Mouse (Mus musculus) embryonic stem cell, embryonic (primary cell): ENCODE measurements around the gene Scaper.

Experiments used
- CTCF ChIA-PET, 4 experiments: fragments of 300-600 bp in 2 of 4; fragments of 350-600 bp in 2 of 4; sonication (Branson Sonifier 250); formaldehyde crosslinking; loops; one replicate each; lab custom pipeline; 2022; ENCODE audit warnings: inconsistent platforms in 2 of 4; lab: Charles Lee
- POLR2A ChIA-PET, 4 experiments: fragments of 300-600 bp in 2 of 4; fragments of 350-600 bp in 2 of 4; sonication (Branson Sonifier 250); formaldehyde crosslinking; loops; one replicate each; lab custom pipeline; 2022; ENCODE audit warnings: antibody characterized with exemption in 4 of 4, inconsistent platforms in 1 of 4; lab: Charles Lee

Gene Scaper

DNA sequence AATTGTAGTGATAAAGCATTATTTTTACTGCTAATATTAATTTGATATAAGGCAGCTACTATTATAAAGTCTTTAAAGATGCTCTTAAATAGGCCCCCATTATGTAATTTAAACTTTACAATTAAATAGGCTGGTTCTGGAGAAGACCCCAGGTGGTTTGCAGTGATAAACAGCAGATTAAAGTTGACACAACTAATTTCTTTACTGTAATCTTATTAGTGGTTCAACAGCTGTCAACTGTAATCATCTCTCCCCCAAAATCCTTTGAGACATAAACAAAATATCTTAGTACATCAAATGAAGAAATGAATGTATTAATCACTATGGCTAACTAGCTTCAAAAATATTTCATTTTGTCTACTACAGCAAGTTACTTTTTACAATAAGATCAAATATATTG is 260.8 kb downstream of the Scaper start:
- ChIA-PET CTCF (no interaction called here), POLR2A (no interaction called here)

DNA sequence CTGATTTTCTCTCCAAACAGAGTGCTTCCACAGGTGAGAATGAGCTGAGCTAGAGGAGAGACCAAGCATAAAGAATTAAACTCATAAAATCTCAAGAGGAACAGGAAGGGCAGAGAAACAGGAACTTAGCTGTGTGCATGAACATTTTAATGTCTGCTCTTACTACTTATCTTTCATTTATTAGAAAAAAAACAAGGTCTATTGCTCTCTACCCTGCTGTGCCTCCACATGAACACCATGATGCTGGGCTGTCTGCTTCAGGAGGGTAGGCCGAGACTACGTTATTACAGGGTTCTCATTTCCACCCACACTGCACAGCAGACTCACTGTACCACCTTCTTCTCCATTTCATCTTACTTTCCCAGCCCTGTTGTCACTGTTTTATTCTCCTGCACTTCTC is 291.5 kb downstream of the Scaper start:
- ChIA-PET CTCF (no interaction called here), POLR2A (no interaction called here)

DNA sequence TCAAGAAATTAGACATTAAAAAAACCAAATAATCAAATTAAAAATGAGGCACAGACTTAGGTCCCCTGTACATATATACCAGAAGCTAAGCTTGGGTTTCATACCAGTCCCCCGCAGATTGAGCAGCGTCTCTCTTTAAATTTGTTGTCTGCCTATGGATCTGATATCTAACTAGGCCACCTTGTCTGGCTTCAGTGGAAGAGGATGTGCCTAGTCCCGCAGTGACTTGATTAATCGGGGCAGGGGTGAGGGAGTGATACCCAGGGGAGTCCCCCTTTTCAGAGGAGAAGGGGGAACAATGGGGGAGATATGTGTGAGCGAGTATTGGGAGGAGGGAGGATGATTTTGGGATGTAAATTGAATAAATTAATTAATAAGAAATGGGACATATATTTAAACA is 310.9 kb downstream of the Scaper start:
- ChIA-PET CTCF (no interaction called here), POLR2A (interaction anchor here in 1 of 4 experiments (0.6 kb wide), 1 partner anchor 197 kb away, joined by 3 read pairs; no protein-coding TSS in a partner anchor)

DNA sequence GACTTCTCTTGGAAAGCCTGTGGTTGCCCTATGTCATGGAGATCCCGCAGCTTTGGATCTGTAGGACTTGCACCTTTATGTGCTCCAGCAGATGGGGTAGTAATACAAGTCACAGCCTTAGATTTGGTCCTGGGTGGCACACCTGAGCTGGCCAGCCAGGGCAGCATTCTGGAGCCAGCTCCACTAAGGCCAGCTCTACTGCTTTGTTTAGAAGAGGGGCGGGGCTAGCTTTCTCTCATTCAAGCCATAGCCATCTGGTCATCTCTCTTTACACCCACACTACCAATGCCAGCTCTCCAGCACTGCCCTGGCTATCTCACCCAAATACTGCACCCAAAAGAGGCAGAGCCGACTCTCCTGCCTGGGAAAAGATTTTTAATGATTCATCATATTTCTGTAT is 323.2 kb downstream of the Scaper start:
- POLR2A ChIA-PET = no interaction called here

DNA sequence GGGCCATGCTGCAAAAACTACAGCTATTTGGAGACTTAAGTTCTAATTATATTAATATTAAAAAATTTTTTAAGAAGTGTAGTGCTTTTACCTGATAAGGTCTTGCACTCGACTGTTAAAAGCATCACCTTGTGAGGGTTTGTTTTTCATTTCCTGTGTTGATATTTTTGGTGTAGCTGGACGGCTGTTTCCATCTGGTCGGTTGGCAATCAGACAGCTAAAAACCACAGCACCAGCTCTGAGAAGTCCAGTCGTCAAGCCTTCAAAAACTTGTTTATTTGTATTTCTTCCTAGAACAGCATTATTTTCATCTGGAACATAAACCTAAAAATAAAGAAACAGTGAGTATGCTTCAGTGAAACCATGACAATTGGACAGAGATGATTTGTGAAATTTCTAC is 328.2 kb downstream of the Scaper start:
- ChIA-PET CTCF (no interaction called here), POLR2A (interaction anchor here in 1 of 4 experiments (0.7 kb wide), 1 partner anchor 8 kb away, joined by 3 read pairs; no protein-coding TSS in a partner anchor)

More for the DNA sequence above, 323.2 kb downstream of the Scaper start:
- CTCF ChIA-PET = no interaction called here

DNA sequence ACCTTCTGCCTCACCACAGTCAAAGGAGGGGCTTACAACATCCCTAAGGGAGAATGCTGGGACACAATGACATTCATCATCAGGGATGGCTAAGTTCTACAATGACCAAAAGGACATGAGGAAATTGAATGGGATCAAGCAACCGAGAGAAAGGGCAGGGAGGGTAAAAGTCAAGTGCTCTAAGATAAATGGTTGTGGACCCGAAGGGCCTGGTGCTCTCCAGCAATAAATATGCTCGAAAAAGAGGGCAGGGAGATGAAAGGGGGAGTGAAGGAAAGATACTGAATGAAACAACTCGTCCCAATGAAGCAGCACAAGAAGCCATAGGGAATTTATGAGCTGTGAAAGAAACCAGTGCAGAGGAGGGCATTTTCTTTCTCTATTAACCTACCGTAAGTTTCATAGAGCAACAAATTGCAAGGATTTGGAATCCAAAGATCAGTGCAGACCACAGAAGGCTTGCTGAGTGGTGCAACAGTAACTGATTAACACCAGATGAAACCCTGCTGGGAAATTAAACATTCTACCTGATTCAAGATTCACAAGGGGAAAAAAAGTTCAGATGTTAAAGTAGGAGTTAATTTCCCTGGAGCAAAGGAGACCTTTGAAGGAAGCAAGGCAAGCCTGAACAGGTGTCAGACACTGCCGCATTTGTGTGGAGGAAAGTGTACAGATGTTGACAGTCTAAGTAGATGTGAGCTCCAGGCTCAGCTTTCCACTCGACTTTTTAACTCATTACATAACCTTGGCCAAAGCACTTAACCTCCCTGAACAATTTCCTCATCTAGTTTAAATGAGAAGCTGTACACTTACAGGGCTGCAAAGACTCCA is 329.0 kb downstream of the Scaper start:
- CTCF ChIA-PET = interaction anchor here in 1 of 4 experiments (0.6 kb wide), 1 partner anchor 777 kb away, joined by 3 read pairs; no protein-coding TSS in a partner anchor
- POLR2A ChIA-PET = interaction anchor here in 1 of 4 experiments (0.7 kb wide), 1 partner anchor 9 kb away, joined by 3 read pairs; no protein-coding TSS in a partner anchor

DNA sequence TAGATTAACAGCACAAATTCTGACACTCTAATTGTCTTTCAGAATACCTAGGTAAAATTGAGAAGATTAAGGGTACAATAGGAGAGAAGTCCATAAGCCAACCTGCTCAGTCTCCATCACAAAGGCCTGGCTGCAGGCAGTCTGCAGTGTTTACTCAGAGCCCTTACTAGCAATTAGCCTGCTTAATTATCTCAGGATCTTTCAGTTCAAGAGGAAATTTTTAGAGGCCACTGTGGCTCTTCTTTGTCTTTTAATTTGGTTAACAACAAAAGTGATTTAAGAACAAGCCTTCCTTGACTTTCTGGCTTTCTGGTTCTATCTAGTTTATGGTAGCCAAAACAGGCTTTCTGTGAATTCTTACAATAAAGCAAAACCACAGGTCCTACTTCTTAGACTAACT is 339.3 kb downstream of the Scaper start:
- ChIA-PET CTCF (interaction anchor here in 1 of 4 experiments (0.6 kb wide), 1 partner anchor 1281 kb away, joined by 5 read pairs; no protein-coding TSS in a partner anchor), POLR2A (no interaction called here)

DNA sequence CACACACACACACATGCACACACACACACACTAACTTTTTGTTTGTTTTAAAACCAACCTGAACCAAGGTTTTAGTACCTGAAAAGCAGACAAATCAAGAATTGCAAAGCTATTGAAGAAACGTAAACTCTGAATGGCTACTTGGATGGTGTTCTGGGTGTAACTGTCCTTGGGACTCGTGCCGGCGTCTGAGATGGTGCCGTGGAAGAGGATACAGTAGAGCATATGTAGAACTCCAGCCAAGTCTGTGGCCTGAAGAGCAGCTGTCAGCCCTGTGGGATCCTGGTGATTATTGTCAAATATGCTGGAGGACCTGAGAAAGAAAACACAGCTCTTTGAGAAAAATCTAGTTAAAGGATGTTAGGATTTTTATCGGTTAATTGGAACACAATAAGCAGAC is 351.8 kb downstream of the Scaper start:
- ChIA-PET CTCF (interaction anchor here in 2 of 4 experiments (0.7 kb wide), 2 partner anchors 123 to 533 kb away, joined by 3 to 4 read pairs; no protein-coding TSS in a partner anchor), POLR2A (no interaction called here)

DNA sequence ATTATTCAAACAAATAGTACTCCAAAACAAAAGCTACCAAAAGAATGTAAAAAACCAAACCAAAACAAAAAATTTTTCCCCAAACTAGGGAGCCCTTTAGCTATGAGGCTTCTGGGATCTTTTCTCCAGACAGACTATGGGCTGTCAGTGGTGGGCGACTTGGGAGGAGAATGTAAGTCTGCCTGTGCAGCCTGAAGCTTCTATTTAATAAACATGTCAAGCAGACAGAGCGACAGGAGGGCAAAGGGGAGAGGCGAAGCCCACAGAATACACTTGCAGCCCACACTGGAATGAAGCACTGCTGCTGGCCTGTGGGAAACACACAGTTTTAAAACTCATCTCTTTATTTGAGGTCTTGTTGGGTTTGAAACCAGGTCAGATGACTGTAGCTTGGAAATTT is 356.5 kb downstream of the Scaper start:
- ChIA-PET POLR2A (interaction anchor here in 1 of 4 experiments (1.6 kb wide), 1 partner anchor 11 kb away, joined by 4 read pairs; no protein-coding TSS in a partner anchor), CTCF (no interaction called here)

DNA sequence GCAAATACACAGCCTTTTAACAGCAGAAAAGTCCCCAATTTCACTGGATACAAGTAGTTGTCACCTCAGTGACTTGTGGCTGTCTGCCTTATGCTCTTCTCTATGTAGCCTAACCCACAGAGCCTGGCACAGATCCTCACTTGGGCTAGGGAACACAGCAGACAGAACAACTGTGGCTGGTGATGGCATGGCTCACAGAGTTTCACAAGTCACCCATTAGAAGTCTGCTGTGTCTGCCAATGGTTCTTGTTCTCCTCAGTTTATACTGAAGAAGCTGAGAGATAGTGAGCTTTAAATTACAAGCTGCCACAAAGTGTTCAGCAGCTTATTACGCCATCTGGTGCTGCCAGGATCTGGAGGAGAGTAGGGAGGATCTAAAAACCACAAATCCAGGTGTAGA is 361.3 kb downstream of the Scaper start:
- ChIA-PET POLR2A (interaction anchor here in 1 of 4 experiments (1.0 kb wide), 1 partner anchor 47 kb away, joined by 3 read pairs; no protein-coding TSS in a partner anchor), CTCF (no interaction called here)

DNA sequence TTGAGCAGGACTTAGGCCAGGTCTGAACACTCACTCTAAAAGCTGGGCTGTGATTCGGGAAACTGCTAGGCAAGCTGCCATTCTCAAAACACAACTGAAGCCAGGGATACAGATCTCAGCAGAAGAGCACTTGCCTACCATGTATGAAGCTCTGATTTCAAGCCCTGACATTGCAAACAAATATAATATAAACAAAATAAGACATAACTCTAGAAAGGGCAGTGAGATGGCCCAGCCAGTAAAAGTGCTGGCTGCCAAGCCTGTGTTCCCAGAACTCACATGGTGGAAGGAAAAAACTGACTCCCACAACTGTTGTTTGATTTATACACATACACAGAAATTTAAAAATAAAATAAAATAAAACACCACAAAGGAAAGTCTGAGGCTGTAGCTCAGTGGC is 366.8 kb downstream of the Scaper start:
- POLR2A ChIA-PET = interaction anchor here in 1 of 4 experiments (1.6 kb wide), 1 partner anchor 10 kb away, joined by 4 read pairs; no protein-coding TSS in a partner anchor
- CTCF ChIA-PET = no interaction called here

DNA sequence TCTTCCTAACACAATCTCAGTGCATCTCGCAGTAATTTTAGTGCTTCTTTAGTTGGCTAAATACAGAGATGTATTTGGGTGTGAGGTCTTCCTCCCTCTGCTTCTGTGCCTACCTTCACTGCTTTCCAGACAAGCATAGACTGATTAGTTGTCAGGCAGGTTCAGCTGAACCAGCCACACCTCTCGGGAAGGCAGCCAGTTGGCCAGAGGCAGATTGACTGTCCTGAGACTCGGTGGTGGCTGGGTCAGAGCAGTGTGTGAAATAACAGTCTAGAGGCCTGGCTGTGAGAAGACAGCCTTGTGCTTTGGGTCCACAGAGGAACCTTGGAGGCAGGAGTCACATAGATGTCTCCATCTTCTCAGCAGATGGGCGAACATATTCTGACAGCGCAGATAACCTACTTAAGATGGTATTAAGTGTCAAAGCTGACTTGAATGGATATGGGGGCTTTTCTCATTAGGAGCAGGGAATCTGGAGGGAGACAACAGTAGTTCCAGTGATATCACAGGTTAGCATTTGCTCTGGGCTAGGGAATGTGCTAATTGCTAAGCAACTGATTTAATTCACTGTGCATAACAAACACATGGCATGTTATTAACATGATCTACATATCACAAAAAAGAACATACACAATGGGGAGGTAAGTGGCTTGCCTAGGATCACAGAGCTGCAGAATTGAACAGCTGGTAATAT is 369.3 kb downstream of the Scaper start:
- POLR2A ChIA-PET = interaction anchor here in 1 of 4 experiments (0.6 kb wide), 1 partner anchor 186 kb away, joined by 4 read pairs; no protein-coding TSS in a partner anchor
- CTCF ChIA-PET = no interaction called here

DNA sequence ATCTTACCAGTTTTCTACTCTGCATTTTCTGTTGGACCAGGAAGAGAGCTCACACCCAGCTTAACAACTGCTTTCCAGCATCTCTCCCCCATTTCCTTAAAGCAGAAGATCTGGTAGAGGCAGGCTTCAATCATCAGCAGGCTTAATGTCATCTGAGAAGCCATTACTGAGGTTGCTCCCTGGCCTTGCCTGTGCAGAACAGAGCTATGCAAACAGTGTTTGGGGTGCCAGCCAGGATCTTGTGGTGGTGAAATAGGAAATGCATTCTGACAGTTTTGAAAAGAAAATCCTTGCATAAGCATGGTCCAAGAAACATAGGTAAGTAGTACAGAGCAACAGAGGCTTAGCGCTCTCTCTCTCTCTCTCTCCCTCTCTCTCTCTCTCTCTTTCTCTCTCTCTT is 377.0 kb downstream of the Scaper start:
- POLR2A ChIA-PET = interaction anchor here in 2 of 4 experiments (0.5 to 1.5 kb wide), 2 partner anchors 10 to 377 kb away, joined by 3 to 4 read pairs; partner anchors contain the start of gene Scaper (in 1 of the 2)
- CTCF ChIA-PET = interaction anchor here in 1 of 4 experiments (0.7 kb wide), 1 partner anchor 68 kb away, joined by 3 read pairs; no protein-coding TSS in a partner anchor

DNA sequence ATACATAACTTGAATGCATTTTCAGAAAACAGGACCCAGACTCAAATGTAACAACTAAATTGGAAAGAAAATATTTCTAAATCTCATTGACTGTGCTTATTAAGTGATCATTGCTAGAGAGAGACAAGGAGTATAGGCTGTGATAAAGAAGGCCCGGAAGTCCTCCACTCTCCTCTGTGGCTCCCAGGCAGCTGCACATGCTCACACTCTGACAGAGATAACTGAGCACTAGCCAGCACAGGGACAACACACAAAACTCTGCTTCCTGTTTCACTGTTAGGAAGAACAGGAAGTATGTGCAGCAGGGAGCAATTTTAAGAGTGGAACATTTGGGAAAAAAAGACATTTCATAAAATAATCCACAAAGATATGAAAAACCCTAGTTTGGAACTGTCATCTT is 382.9 kb downstream of the Scaper start:
- POLR2A ChIA-PET = interaction anchor here in 1 of 4 experiments (2.7 kb wide), 1 partner anchor 10 kb away, joined by 8 read pairs; no protein-coding TSS in a partner anchor
- CTCF ChIA-PET = no interaction called here

DNA sequence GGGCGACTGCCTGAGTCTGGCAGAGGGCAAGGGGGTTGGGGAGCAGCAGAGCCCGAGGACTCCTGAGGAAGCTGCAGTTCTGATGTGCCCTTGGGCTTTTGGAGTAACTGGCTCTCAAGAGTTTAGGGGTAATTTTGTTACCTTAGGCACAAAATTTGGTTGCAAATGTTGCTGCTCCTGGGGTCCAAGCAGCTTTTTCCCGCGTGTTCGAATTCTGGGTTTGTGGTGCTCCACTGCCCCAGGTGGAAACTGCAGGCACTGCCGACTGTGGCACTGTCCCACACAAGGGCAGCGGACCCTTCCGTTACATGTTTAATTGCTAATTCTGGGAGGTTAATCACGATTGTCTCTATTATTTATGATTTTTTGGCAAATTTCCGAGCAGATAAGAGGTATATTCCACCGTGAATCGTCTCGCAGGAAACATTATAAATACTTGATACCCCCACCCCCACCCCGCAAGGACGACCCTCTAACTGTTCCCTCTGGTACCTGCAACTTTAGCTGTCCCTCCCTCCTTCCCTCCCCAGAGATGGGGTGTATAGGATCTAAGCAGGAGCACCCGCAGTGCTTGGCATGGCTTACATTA is 388.5 kb downstream of the Scaper start:
- POLR2A ChIA-PET = interaction anchor here in 2 of 4 experiments (0.7 to 1.4 kb wide), 3 partner anchors 9 to 38 kb away, joined by 3 to 4 read pairs (median 4); partner anchors contain the start of gene Etfa (in 1 of the 2)
- CTCF ChIA-PET = interaction anchor here in 1 of 4 experiments (0.6 to 1.2 kb wide), 2 partner anchors 370 to 389 kb away, joined by 3 to 5 read pairs; partner anchors contain the start of gene Scaper

DNA sequence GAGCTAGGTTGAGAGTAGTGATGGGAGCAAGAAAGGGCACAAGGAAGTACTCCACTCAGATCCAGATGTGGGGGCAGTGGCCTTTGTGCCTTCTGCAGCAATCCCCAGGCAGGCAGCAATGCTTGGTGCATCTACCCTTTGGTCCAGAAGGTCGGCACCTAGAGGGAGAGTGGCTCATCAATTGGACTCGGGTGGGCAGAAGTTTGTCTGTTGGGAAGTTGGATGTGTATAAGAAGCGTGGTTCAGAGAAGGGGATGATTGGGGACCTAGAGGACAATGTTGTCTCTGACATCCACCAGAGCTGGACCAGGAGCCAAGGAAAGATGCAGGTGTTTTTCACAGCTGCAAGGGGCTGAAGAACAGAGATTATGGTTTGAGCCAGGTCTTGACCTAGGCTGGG is 389.0 kb downstream of the Scaper start:
- ChIA-PET POLR2A (interaction anchor here in 3 of 4 experiments (0.6 to 1.4 kb wide), 6 partner anchors 8 to 389 kb away, joined by 3 to 4 read pairs (median 4); partner anchors contain the start of genes Etfa (in 1 of the 3) and Scaper (in 1 of the 3)), CTCF (interaction anchor here in 1 of 4 experiments (0.6 to 1.2 kb wide), 2 partner anchors 15 to 370 kb away, joined by 3 to 5 read pairs; no protein-coding TSS in a partner anchor)

DNA sequence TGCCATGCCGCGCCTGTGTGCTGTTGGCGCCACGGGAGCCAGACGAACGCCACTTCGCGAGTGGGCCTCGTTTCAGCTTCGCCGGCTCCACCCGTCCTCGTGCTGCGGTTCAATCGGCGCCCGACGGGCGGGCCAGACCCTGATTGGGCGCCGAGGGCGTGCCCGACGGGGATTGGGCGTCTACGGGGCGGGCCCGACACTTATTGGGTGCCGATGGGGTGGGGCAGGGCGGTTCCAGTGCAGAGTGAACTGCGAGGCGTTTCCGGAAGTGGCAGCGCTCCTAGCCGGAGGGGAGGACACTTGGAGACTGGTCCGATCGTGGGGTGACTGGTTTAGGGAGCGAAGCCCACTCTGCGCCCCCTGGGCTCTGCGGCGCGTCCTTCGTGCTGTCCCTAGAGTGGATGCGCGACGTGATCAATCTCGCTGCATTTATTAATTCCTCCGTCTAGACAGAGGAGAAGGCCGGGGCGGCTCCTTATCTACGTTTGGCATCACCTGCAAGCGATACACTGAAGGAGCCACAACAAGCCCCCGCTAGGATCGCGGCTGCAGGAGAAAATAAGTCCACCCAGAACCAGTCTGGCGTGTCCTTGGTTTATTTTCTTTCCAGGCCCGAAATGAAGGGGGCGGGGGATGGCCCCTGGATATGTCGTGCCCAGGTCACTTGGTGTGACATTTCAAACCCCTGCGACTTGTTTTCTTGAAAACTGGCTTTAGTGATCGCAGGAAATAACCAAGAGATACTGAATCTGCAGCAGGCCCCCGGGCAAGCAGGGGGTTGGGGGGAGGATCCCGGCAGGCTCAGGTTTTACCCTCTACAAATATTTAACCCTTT is 391.5 kb downstream of the Scaper start:
- POLR2A ChIA-PET = interaction anchor here in 3 of 4 experiments (0.7 to 2.3 kb wide), 4 partner anchors 9 to 782 kb away, joined by 3 to 8 read pairs (median 4); partner anchors contain the start of gene Crabp1 (in 1 of the 3)

More for the DNA sequence above, 391.5 kb downstream of the Scaper start:
- CTCF ChIA-PET = no interaction called here
